Mouse (Mus musculus) cerebellum, adult 18-20 months (tissue): ENCODE measurements around the gene Nacc1.
A peak's percentile ranks its signal among the peaks of the same experiment; 100 is the strongest.

Experiments used
- DNase-seq, 2 experiments: peaks; one replicate each; pipeline ENCODE4 v3.0.0; 2021

Gene Nacc1

GRCm38 (mm10) chr8:84661961-84662571 lies 25.6 kb downstream of the Nacc1 start:
- DNase-seq, result peak; percentile 46 to 60

- peak; percentile 74 to 75 for DNase-seq
Observed at GRCm38 (mm10) chr8:84661458-84661871, 26.2 kb downstream of the Nacc1 start.

- no peak for DNase-seq
Observed at GRCm38 (mm10) chr8:84660819-84661457, 26.7 kb downstream of the Nacc1 start.

- DNase-seq, result no peak
Observed at GRCm38 (mm10) chr8:84659936-84660818, 27.5 kb downstream of the Nacc1 start.

GRCm38 (mm10) chr8:84658951-84659350 lies 28.7 kb downstream of the Nacc1 start:
- DNase-seq, result no peak

GRCm38 (mm10) chr8:84657680-84658079 lies 30.0 kb downstream of the Nacc1 start:
- DNase-seq, result no peak

- no peak for DNase-seq
Observed at GRCm38 (mm10) chr8:84657203-84657602, 30.5 kb downstream of the Nacc1 start.

GRCm38 (mm10) chr8:84656641-84657126 lies 31.0 kb downstream of the Nacc1 start:
- DNase-seq, result peak; percentile 49 to 56

GRCm38 (mm10) chr8:84656191-84656525 lies 31.5 kb downstream of the Nacc1 start:
- no peak for DNase-seq

- DNase-seq, result no peak
Observed at GRCm38 (mm10) chr8:84655336-84656190, 32.1 kb downstream of the Nacc1 start.

- DNase-seq, result no peak
Observed at GRCm38 (mm10) chr8:84654597-84654996, 33.1 kb downstream of the Nacc1 start.

- DNase-seq, result no peak
Observed at GRCm38 (mm10) chr8:84653092-84653631, 34.5 kb downstream of the Nacc1 start.

- DNase-seq, result no peak
Observed at GRCm38 (mm10) chr8:84650213-84650612, 37.4 kb downstream of the Nacc1 start.

- no peak for DNase-seq
Observed at GRCm38 (mm10) chr8:84647461-84647901, 40.2 kb downstream of the Nacc1 start.

- no peak for DNase-seq
Observed at GRCm38 (mm10) chr8:84646800-84647199, 40.9 kb downstream of the Nacc1 start.

- no peak for DNase-seq
Observed at GRCm38 (mm10) chr8:84643019-84643418, 44.6 kb downstream of the Nacc1 start.

- no peak for DNase-seq
Observed at GRCm38 (mm10) chr8:84641578-84642361, 45.9 kb downstream of the Nacc1 start.

GRCm38 (mm10) chr8:84640617-84641294 lies 46.9 kb downstream of the Nacc1 start:
- DNase-seq, result no peak

GRCm38 (mm10) chr8:84640010-84640588 lies 47.6 kb downstream of the Nacc1 start:
- DNase-seq, result no peak
